Mouse (Mus musculus) heart, postnatal 0 days (tissue): ENCODE measurements around the gene Adarb2.

ENCODE experiments used
- CTCF ChIP-seq: IDR thresholded peaks from 2 replicates; pipeline ENCODE4 v1.5.1; 2016; ENCODE audit warnings: antibody characterized with exemption, control low read depth, low read depth
- EP300 ChIP-seq: IDR thresholded peaks from 2 replicates; pipeline ENCODE4 v1.6.1; 2016; ENCODE audit warnings: antibody characterized with exemption, low read depth

DNA sequence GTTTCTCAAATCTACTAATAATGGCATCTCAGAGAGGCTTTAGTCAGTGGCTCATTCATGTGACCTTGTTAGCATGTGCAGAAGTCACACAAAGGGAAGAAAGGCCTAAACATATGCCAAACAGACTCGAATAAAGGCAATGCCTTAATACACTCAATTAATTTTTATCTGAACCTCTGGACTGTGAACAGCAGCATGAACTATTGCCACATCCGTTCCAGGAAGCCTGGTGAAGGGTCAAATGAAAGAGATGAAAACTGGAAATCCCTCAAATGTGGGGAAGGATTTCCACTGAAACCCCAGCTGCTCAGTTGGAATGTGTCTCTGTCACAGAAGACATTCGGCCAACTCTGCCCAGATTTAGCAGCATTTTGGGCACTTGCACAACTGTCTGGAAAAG, 497.2 kb downstream of the Adarb2 start:
- TF ChIP-seq CTCF (no peak), EP300 (no peak)
